Mouse (Mus musculus) cerebellum, postnatal 14 days (tissue): ENCODE data around the gene Fmnl1.

Source experiments
- DNase-seq, 2 experiments: peaks; one replicate each; pipeline ENCODE4 v3.0.0; 2021; ENCODE audit warnings: mixed read lengths in 2 of 2

Gene Fmnl1

GRCm38 (mm10) chr11:103170494-103171285 is at the start of gene Fmnl1:
TSS of gene Fmnl1 (plus strand) at chr11:103171107.
- DNase-seq, result peak; percentile 68 to 73

- DNase-seq, result peak; percentile 85 to 90
Observed at GRCm38 (mm10) chr11:103131701-103132575, 39.0 kb upstream of the Fmnl1 start, which contains the start of gene Hexim2. TSS of gene Hexim2 (plus strand) at chr11:103132429.

GRCm38 (mm10) chr11:103132576-103133455 is 38.1 kb upstream of the Fmnl1 start:
- peak; percentile 100 for DNase-seq

- DNase-seq, result peak in 1 of 2 experiments; percentile 27
Observed at GRCm38 (mm10) chr11:103133456-103134185, 37.3 kb upstream of the Fmnl1 start.

GRCm38 (mm10) chr11:103134221-103134620 is 36.7 kb upstream of the Fmnl1 start:
- no peak for DNase-seq

- DNase-seq, result no peak
Observed at GRCm38 (mm10) chr11:103136039-103136577, 34.8 kb upstream of the Fmnl1 start.

GRCm38 (mm10) chr11:103139951-103140762 is 30.8 kb upstream of the Fmnl1 start:
- DNase-seq, result no peak

GRCm38 (mm10) chr11:103140763-103141100 is 30.2 kb upstream of the Fmnl1 start:
- DNase-seq, result no peak

- DNase-seq, result peak in 1 of 2 experiments; percentile 28
Observed at GRCm38 (mm10) chr11:103141101-103141943, 29.6 kb upstream of the Fmnl1 start.

GRCm38 (mm10) chr11:103141944-103142255 is 29.0 kb upstream of the Fmnl1 start:
- DNase-seq, result peak in 1 of 2 experiments; percentile 33

- peak; percentile 88 for DNase-seq
Observed at GRCm38 (mm10) chr11:103142441-103143182, 28.3 kb upstream of the Fmnl1 start.

- DNase-seq, result no peak
Observed at GRCm38 (mm10) chr11:103144309-103145285, 26.3 kb upstream of the Fmnl1 start.

- no peak for DNase-seq
Observed at GRCm38 (mm10) chr11:103146386-103146785, 24.5 kb upstream of the Fmnl1 start.

- DNase-seq, result no peak
Observed at GRCm38 (mm10) chr11:103147766-103148165, 23.1 kb upstream of the Fmnl1 start.

- DNase-seq, result no peak
Observed at GRCm38 (mm10) chr11:103149771-103150170, 21.1 kb upstream of the Fmnl1 start.

- DNase-seq, result peak; percentile 99 to 100
Observed at GRCm38 (mm10) chr11:103158621-103159478, 12.1 kb upstream of the Fmnl1 start.

GRCm38 (mm10) chr11:103160738-103161137 is 10.2 kb upstream of the Fmnl1 start:
- no peak for DNase-seq
